Mouse (Mus musculus): ENCODE measurements around the gene Slc29a4.

DNA sequence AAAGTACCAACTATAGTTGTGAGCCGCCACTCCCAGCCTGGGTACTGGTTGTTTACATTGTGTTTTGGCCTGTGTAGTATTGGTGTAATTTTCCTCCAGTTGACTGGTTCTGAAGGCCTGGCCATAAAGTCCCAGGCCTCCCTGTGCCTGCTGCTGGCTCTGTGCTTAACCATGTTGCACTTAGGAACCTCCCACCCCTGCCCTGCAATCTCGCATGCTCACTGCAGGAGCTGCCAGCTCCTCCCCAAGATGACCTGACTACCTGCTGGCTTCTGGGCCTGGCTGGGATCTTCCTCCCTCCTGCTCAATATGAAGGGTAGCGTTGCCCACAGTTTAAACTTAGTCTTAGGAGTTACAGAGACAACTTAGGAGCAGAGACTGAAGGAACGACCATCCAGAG, 40.0 kb upstream of the Slc29a4 start:
- TF ChIP-seq CTCF (IDR thresholded peaks at IDR 0.05) (no peak), EP300 (IDR thresholded peaks at IDR 0.05) (no peak)
